Mouse (Mus musculus): ENCODE measurements around the gene Pitpnc1.

The Pitpnc1 gene

DNA sequence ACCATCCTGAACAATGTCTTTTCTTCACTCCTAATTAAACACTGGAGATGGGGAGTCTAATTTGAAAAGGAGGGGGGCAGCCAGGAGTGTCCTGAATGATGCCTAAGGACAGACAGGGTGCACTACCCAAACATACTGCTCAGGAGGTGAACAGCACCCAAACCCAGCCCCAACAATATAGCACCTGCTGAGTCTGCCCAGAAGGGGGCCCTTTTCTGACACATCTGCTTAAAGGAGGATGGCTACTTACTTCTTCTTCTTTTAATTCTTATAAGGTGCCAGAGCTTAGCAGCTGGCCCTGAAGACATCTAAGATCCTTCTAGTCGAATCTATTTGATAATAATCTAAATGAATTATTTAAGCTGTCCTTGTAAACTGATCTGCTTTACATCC is 247.3 kb downstream of the Pitpnc1 start:
- no peak for DNase-seq

DNA sequence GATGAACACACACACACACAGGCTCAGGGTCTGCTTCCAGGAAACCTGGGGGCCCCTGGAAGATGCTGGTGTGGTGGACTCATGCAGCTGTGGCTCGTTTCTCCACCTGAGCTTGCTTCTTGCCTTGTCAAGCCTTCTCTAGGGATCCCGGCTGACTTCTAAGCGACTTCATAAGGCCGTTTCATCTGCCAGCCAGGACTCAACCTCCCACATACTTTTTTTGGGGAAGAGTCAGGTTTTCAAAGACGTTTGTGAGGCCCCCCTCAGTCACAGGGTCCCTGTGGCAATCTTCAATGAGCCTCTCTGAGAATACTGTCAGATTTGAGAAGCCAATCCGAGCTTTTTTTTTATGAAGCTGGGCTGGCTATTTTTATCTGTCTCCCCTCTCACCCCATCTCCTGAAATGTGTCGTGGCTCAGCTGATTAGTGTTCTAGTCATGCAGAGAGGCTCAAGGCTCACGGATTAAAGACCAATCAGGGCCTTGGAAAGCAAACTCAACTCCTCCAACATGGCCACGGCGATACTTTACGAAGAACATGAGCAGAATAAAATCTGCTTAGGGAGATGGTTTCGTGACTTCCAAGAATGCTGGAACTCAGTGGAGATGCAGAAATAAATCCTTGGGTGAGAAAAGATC is 247.8 kb downstream of the Pitpnc1 start:
- DNase-seq, result no peak

GRCm38 (mm10) chr11:107215111-107215510 is 255.4 kb downstream of the Pitpnc1 start:
- DNase-seq, result no peak

DNA sequence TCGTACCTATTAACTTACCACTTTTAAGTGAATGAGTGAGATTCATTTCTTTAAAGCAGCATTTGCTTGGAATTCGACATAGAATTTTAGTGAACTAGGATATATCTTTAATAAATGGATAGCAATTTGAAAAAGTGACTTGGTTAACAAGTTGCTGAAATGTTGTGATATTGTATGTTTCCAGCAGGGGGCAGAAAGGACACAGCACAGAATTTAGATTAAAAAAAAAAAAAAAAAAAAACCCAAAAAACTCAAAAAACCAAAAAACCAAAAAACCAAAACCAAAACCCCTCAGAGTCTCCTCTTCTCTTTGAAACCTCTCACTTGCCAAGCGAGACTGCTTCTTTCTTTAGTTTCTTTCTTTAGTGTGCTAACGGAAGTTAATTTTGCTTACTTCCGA is 256.8 kb downstream of the Pitpnc1 start:
- peak; percentile 15 for DNase-seq

- DNase-seq, result no peak
These were observed 260.7 kb downstream of the Pitpnc1 start for GRCm38 (mm10) chr11:107209818-107210217.

DNA sequence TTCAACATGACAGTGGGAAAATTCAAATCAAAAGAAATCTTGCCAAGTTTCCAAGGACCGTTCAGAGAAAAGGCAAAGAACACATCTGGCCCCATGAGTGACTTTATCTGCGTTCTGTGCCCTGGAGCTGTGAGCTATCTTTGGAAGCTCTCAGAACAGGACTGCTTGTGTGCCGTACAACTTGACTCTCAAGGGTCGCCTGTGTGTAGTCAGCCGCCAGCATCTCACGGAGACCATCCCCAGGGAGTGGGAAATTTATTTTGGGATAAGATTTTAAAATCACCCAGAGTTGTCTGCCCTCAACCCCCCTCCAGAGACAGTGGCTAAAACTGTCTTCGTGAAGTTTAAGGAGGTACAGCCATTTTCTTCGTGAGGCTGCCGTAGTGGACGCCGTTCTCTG is 268.7 kb downstream of the Pitpnc1 start:
- no peak for DNase-seq

GRCm38 (mm10) chr11:107199281-107199680 is 271.2 kb downstream of the Pitpnc1 start:
- no peak for DNase-seq

GRCm38 (mm10) chr11:107195334-107195733 is 275.2 kb downstream of the Pitpnc1 start:
- DNase-seq, result no peak

DNA sequence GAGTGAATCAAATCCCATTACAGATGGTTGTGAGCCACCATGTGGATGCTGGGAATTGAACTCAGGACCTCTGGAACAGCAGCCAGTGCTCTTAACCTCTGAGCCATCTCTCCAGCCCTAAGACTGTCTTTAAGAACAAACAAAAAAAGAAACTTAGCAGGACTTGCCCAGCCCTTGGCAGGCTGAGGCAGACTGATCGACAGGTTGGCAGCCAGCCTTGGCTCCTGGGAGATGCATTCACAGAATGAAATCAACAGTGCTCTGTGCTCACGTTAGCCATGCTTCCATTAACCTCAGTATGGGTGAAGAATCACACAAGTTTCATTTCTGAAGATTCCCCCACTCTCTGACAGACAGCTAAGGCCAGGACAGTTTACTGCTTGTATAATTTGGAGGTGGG is 280.1 kb downstream of the Pitpnc1 start:
- DNase-seq, result no peak

DNA sequence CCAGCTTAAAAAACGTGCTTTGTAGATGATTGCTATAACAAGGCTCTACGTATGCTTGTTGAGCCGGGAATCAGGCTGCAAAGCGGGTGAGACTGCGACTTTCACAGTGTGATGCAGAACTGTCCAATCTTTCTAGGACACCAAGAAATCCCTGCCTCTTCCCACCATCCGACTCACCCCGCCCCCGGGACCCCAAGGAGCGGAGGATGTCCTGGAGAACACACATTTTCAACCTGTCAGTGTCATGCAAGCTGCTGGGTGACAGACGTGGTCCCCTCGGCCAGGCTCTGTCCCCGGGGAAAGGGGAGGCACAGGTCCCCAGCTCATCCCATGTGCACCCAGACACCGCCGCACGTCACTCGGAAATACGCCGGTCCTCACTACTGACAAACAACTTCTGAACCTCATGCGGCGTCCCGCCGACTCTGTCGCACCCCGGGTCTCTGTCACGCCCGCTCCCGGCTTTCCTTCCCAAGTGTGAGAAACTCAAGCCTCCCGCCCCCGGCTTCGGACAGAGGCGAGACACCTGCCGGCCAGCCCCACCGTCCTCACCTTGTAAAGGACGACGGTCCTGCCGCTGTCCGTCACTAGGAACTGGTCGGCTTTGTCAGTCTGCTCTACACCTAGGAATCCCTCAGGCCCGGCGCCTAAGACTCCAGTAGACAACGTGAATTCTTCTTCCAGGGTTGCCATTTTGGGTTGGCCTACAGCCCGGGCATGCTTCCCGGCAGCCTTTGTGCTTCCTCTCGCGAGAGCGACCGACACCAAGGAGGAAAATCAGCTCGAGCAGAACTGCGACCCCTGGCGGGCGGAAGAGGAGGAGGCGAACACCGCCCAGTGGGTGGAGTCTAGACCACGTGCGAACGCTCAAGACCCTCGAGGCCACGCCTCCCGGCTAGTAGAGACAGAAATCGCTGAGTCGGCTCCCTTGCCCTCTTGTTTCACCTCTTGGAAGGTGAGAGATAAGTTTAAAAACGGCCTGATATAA is 281.6 kb downstream of the Pitpnc1 start, which contains the start of gene Nol11:
Gene Nol11, minus strand, starts transcription at position 817 of the 988 bp plus-strand sequence.
- DNase-seq, result peak; percentile 99

DNA sequence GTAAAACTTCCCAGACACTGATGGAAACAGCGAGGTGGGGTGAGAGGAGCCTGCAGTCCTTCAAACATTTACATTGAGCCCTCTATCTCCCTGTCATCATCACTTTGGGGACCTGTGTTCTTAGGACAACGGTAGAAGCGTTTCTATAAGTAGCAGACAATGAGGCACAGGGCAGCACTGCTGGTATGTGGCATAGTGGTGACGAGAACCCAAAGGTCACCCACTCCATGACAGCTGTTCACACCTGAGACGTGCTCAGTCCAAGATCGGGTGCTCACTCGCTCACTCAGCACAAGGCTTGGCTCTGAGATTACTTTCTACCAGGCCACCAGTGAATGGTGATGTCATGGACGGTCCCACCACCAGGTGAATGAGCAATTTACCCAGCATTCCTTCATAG is 286.7 kb downstream of the Pitpnc1 start:
- no peak for DNase-seq

DNA sequence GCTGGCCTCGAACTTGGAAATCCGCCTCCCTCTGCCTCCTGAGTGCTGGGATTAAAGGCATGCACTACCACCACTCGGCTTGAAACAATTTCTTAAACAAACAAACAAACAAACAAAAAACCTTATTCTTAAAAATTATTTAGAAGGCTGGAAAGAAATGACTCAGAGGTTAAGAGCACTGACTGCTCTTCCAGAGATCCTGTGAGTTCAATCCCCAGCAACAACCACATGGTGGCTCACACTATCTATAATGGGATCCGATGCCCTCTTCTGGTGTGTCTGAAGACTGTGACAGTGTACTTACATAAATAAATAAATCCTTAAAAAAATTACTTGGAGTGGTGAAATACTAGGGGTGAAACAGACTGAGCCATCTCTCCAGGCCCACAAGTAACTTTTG is 309.3 kb downstream of the Pitpnc1 start:
- DNase-seq, result no peak

DNA sequence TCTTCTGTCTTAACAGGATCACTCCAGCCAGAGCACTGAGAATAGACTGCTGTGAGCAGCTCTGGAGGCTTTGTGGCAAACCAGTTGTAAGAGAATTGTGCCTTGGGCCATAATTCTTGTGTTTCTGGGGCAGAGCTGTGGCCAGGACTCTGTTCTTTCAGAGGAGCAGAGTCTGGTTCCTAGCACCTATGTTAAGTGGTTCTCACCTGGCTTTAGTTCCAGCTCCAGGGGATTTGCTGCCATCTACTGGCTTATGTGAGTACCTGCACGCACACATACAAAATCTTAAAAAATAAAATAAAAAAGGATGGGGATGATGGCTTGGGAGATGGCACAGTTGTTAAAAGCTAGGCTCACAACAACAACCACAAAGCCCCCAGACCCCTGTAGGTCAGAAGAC is 311.5 kb downstream of the Pitpnc1 start:
- DNase-seq, result no peak

Measured in cerebellum, adult 8-10 months (tissue).